ENCODE assay signal across 22 mouse cellular contexts in the genomic region with DNA sequence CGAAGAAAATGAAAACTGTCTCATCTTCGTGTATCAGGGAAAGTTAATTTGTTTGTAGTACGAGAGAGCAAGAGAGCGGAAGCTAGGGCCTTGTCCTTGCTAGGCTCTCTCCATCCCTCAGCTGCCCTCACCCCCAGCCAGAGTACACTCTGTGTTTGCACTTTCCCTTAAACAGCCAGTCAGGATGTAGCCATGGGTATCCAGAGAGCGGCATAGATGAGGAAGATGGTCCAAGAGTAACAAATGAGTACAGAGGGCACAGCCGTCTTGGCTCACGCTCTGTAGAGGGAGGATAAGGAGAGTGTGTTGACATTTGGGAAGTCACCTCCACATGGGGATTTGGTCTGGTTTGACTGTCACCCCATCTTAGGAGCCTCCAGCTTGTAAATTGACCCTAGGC. TPM values are rescaled to one million over a fixed set of nuclear protein-coding genes. Genes with fewer than 3 reads are reported as not detected.
DNase-seq lines count a peak whose midpoint lies in the region; ATAC-seq and TF ChIP-seq lines count a peak whose summit lies in the region.
"Had no signal": no experiment of that assay in that cellular context is flagged by ENCODE, and none has a peak within 500 bp of the region (broad histone marks: within the 10 kb centered on the region; RNA-seq: fewer than 3 reads in every experiment).

No protein-coding gene starts in this region.

- no peak for ATAC-seq in kidney, embryonic 14.5 days (ENCODE audit: low FRiP score, low TSS enrichment)
- ATAC-seq: activated CD4-positive, CD25-positive, alpha-beta regulatory T cell, adult 4 months; forebrain, embryonic 16.5 days; Patski had no signal

- no peak for TF ChIP-seq EP300 in ES-Bruce4 (IDR thresholded peaks at IDR 0.05; ENCODE audit: insufficient read depth, low read depth, low read length)

- intact Hi-C loops in gastrocnemius, adult 2 months (cut with DNase I) = no loop called here

- no peak overlapping the region for H3K9ac ChIP-seq in kidney, embryonic 14.5 days (ENCODE audit: low read depth, low read length)
- H3K9ac ChIP-seq in ES-Bruce4 (ENCODE audit: low read depth, poor library complexity, severe bottlenecking) = no peak overlapping the region
- H3K9ac ChIP-seq: embryonic facial prominence, embryonic 13.5 days; forebrain, embryonic 12.5 days; heart, embryonic 15.5 days; hindbrain, embryonic 13.5 days had no signal

- no peak overlapping the region for H3K4me3 ChIP-seq in kidney, embryonic 14.5 days (ENCODE audit: low read length)
- H3K4me3 ChIP-seq in E14TG2a.4 (replicated peaks; ENCODE audit: low read length) (peak overlapping the region; percentile 67), ES-Bruce4 (ENCODE audit: low read depth, low read length) (no peak overlapping the region)
- H3K4me3 ChIP-seq in small intestine, adult 2 months (ENCODE audit: low read depth, low read length) = no peak overlapping the region
- H3K4me3 ChIP-seq in gastrocnemius, adult 2 months = no peak overlapping the region
- H3K4me3 ChIP-seq: embryonic facial prominence, embryonic 13.5 days; forebrain, embryonic 12.5 days; heart, adult 2 months; heart, embryonic 15.5 days; hindbrain, embryonic 13.5 days had no signal

- no peaks in the 10 kb centered on the region for H3K36me3 ChIP-seq in kidney, embryonic 14.5 days (ENCODE audit: control insufficient read depth, insufficient read depth, low read length)
- H3K36me3 ChIP-seq in E14TG2a.4 (ENCODE audit: insufficient read depth, low read length) (no peaks in the 10 kb centered on the region), ES-Bruce4 (ENCODE audit: control insufficient read depth, insufficient read depth, low read length, poor library complexity, severe bottlenecking) (no peaks in the 10 kb centered on the region)
- peaks cover 15% of the 10 kb centered on the region for H3K36me3 ChIP-seq in small intestine, adult 2 months (ENCODE audit: control insufficient read depth, insufficient read depth, low read length)
- H3K36me3 ChIP-seq: embryonic facial prominence, embryonic 13.5 days; forebrain, embryonic 12.5 days; heart, embryonic 15.5 days; hindbrain, embryonic 13.5 days had no signal

- TF ChIP-seq CTCF in E14TG2a.4 (conservative IDR thresholded peaks at IDR 0.05; ENCODE audit: low read length) (no peak), ES-Bruce4 (IDR thresholded peaks at IDR 0.05; ENCODE audit: low read depth, low read length) (no peak)
- TF ChIP-seq CTCF in small intestine, adult 2 months (IDR thresholded peaks at IDR 0.05; ENCODE audit: extremely low read depth, insufficient read length, insufficient replicate concordance, low read depth, low read length) = no peak
- no peak for TF ChIP-seq CTCF in gastrocnemius, adult 2 months (IDR thresholded peaks at IDR 0.05)

- no peaks in the 10 kb centered on the region for H3K9me3 ChIP-seq in kidney, embryonic 14.5 days (ENCODE audit: control insufficient read depth, low read length)
- H3K9me3 ChIP-seq in E14TG2a.4 (ENCODE audit: low read length) = no peaks in the 10 kb centered on the region
- H3K9me3 ChIP-seq in ES-Bruce4 (replicated peaks; ENCODE audit: control insufficient read depth, insufficient read depth, low read length, poor library complexity, severe bottlenecking) = no peaks in the 10 kb centered on the region
- H3K9me3 ChIP-seq: embryonic facial prominence, embryonic 13.5 days; forebrain, embryonic 12.5 days; heart, embryonic 15.5 days; hindbrain, embryonic 13.5 days had no signal

- peak; percentile 39 to 56 for DNase-seq in kidney, adult 8-10 months
- DNase-seq in gastrocnemius, adult 2 months = no peak
- DNase-seq in adrenal gland, postnatal 14 days = no peak
- DNase-seq: adrenal gland, postnatal 25 days; cerebellum, adult 18-20 months; cerebellum, adult 9-11 months; cerebellum, postnatal 36 days; gastrocnemius, postnatal 14 days; heart, adult 2 months; heart, postnatal 14 days had no signal

- no peak overlapping the region for H3K27ac ChIP-seq in kidney, embryonic 14.5 days (ENCODE audit: low read depth, low read length)
- peak overlapping the region; percentile 73; the same call in 1 of the 2 replicates for H3K27ac ChIP-seq in ES-Bruce4 (ENCODE audit: insufficient read depth, low read length)
- H3K27ac ChIP-seq in small intestine, adult 2 months (ENCODE audit: insufficient read depth, low read depth, low read length) = peak overlapping the region; percentile 99
- H3K27ac ChIP-seq in gastrocnemius, adult 2 months = no peak overlapping the region
- H3K27ac ChIP-seq: embryonic facial prominence, embryonic 13.5 days; forebrain, embryonic 12.5 days; heart, adult 2 months; heart, embryonic 15.5 days; hindbrain, embryonic 13.5 days had no signal

- H3K4me2 ChIP-seq in kidney, embryonic 14.5 days (replicated peaks; ENCODE audit: low read depth, low read length) = no peak overlapping the region
- H3K4me2 ChIP-seq: embryonic facial prominence, embryonic 13.5 days; forebrain, embryonic 12.5 days; heart, embryonic 11.5 days; heart, embryonic 15.5 days; hindbrain, embryonic 13.5 days had no signal

- H3K4me1 ChIP-seq in kidney, embryonic 14.5 days (ENCODE audit: control insufficient read depth, insufficient read depth, low read length) = peaks cover 3% of the 10 kb centered on the region; the same call in 1 of the 2 replicates
- H3K4me1 ChIP-seq in E14TG2a.4 (replicated peaks; ENCODE audit: low read depth, low read length) (peaks cover 93% of the 10 kb centered on the region), ES-Bruce4 (ENCODE audit: control insufficient read depth, insufficient read depth, low read length) (peaks cover 13% of the 10 kb centered on the region)
- peaks cover 35% of the 10 kb centered on the region for H3K4me1 ChIP-seq in small intestine, adult 2 months (ENCODE audit: control insufficient read depth, insufficient read depth, insufficient read length, low read length)
- H3K4me1 ChIP-seq: embryonic facial prominence, embryonic 13.5 days; forebrain, embryonic 12.5 days had no signal

- 88% methylated on average over 7 of the region's 7 CpGs for WGBS in kidney, embryonic 14.5 days
- WGBS in small intestine, adult 2 months = 35% methylated on average over 7 of the region's 7 CpGs

- no peaks in the 10 kb centered on the region for H3K27me3 ChIP-seq in kidney, embryonic 14.5 days (ENCODE audit: control insufficient read depth, insufficient read depth, low read length)
- H3K27me3 ChIP-seq in E14TG2a.4 (ENCODE audit: insufficient read depth, low read length) = no peaks in the 10 kb centered on the region
- H3K27me3 ChIP-seq in ES-Bruce4 (ENCODE audit: control insufficient read depth, insufficient read depth, low read length, poor library complexity, severe bottlenecking) = no peaks in the 10 kb centered on the region
- no peaks in the 10 kb centered on the region for H3K27me3 ChIP-seq in small intestine, adult 2 months (ENCODE audit: control insufficient read depth, insufficient read depth, low read length)
- H3K27me3 ChIP-seq: embryonic facial prominence, embryonic 13.5 days; forebrain, embryonic 12.5 days had no signal

- no peak for TF ChIP-seq POLR2A in ES-Bruce4 (IDR thresholded peaks at IDR 0.05; ENCODE audit: insufficient read depth, low read length)
- no peak for TF ChIP-seq POLR2A in small intestine, adult 2 months (IDR thresholded peaks at IDR 0.05; ENCODE audit: low read depth, low read length)

RNA-seq across cellular contexts. Expression of gene Slc52a3, which starts 14.3 kb away (rescaled TPM):
- polyA plus RNA-seq in kidney, embryonic 14.5 days (2014; fragmentation: Nextera tagmentation; extraction: Ambion mirVana) = 3.4 and 6.8 TPM in 2 replicates
- 2.6 and 3.0 TPM in 2 replicates for polyA plus RNA-seq in ES-Bruce4 (2011; ENCODE audit: insufficient read depth, insufficient read length, low read depth, missing spikeins)
- polyA plus RNA-seq in small intestine, adult 2 months (2012; rRNA removed) = 26.8 and 274 TPM in 2 replicates
- 1 to 10 TPM in 1 of 2 experiments, under 1 TPM in 1; 0.69 to 1.6 TPM for total RNA-seq in gastrocnemius, adult 2 months (2021)
- 1.6 and 2.4 TPM in 2 replicates for total RNA-seq in adrenal gland, postnatal 14 days (2021)

RNA-seq across cellular contexts. Expression of gene Fam110a, which starts 30.6 kb away (rescaled TPM):
- polyA plus RNA-seq in kidney, embryonic 14.5 days (2014; fragmentation: Nextera tagmentation; extraction: Ambion mirVana) = 19.7 and 29.9 TPM in 2 replicates
- 13.6 and 14.4 TPM in 2 replicates for polyA plus RNA-seq in ES-Bruce4 (2011; ENCODE audit: insufficient read depth, insufficient read length, low read depth, missing spikeins)
- 10.7 and 14.0 TPM in 2 replicates for polyA plus RNA-seq in small intestine, adult 2 months (2012; rRNA removed)
- 1 to 10 TPM; 1.8 to 2.6 TPM for total RNA-seq in gastrocnemius, adult 2 months (2021)
- total RNA-seq in adrenal gland, postnatal 14 days (2021) = 8.2 and 8.5 TPM in 2 replicates

Comparison
In these comparisons a context has a peak if more than half of its experiments do, and no peak if none do; other contexts are left out.
1. DNase-seq: peak in kidney, adult 8-10 months (2 of 2); none in gastrocnemius, adult 2 months (single experiment) and adrenal gland, postnatal 14 days (single experiment).
2. H3K27ac ChIP-seq: peak in ES-Bruce4 (single experiment) and small intestine, adult 2 months (single experiment); none in kidney, embryonic 14.5 days (single experiment) and gastrocnemius, adult 2 months (single experiment).